Mouse (Mus musculus) thymus, adult 18-20 months (tissue): Measurements from ENCODE around the gene Zfp991.
"Not testable (repeated sequence)": the region's sequence is repeated elsewhere in the genome, so short reads cannot be mapped to it uniquely, and the experiment has no call there.

ENCODE experiments used
- DNase-seq, 2 experiments: peaks; one replicate each; pipeline ENCODE4 v3.0.0; 2022; ENCODE audit warnings: mixed read lengths in 2 of 2

Zfp991 gene

DNA sequence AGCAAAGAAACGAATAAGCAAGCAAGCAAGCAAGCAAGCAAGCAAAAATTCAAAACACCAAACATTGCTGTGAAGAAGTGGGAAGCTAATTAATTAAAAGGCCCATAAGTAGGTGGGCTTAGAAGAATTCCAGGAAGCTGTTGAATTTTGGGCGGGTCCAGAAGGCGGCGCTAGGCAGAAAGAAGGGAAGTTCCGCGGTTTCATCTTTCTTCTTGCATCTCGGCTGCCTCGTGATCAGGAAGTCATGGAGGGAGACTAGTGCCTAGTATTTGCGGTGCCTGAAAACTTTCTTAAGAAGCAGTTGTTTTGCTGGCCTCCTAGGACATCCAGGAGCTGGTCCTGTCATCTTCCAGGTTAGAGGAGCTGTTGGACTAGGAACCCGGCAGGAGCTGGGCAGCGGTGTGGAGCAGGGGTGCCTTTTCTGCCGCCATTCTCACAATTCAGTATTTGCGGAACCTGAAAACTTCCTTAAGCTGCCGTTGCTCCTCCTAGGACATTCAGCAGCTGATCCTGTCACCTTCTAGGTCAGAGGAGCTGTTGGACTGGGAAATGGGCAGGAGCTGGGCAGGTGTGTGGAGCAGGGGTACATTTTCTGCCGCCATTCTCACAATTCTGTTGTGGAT lies at the start of gene Zfp991:
TSS of gene Zfp991 (plus strand) at position 202 of the 623 bp plus-strand sequence.
- not testable (repeated sequence) for DNase-seq

DNA sequence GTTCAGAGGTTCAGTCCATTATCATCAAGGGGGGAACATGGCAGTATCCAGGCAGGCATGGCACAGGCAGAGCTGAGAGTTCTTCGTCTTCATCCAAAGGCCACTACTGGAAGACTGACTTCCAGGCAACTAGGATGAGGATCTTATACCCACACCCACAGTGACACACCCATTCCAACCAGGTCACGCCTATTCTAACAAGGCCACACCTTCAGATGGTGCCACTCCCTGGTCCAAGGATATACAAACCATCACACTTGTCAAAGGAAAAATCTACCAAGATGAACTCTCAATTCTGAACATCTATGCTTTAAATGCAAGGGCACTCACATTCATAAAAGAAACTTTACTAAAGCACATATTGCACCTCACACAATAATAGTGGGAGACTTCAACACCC lies 36.2 kb upstream of the Zfp991 start:
- DNase-seq, result not testable (repeated sequence)

DNA sequence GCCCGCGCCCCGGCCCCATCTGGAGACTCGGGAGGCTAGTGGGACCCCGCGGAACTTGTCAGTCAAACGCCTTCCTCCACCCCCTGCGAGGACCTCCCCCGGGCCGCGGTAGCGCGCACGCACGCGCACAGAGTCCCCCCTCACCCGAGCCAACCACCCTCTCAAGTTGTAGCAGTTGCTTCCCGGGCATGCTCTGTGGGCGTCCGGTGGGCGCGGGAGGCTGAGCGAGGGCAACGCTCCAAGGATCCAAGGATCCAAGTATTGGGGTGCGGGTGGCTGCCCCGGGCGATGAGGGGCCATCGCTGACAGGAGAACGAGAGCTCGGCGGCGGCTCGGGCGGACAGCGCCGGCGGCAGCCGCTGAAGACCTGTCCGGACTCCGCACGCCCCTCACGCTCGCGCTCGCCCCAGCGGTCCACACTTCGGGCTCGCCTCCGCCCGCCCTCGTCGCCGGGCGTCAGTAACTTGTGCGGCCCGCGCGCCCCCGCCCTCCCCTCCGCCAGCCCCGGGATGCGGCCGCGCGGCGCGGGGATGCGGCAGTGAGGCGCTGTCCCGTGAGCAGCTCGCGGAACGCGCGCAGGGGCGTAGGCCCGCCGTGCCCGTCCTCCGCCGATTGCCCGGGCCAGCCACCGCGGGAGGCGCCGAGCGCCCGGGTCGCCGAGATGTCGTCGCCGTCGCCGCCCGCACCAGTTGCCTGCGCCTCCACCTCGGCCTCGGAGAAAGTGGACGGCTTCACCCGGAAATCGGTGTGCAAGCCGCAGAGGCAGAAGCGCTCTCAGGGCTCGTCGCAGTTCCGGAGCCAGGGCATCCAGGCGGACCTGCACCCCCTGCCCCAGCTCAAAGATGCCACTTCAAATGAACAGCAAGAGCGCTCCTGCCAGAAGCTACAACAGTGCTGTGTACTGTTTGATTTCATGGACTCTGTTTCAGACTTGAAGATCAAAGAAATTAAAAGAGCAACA lies 29.9 kb upstream of the Zfp991 start:
- not testable (repeated sequence) for DNase-seq

DNA sequence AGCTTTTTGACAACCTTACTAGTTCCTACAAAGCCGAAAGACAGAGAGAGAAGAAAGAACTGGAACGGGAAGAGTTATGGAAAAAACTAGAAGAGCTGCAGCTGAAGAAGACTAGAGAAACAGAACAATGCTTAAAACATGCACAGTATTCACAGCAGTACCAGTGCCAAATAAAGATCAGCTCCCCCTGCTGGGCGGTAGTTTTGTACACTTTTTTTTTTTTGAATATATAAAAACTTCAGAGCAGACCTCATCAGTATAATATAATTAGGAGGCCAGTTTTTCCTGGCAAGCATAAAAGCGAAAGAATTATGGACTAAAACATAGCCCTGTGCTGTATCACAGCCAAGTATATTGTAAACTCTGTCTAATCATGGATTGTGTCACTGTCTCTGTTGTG lies 28.0 kb upstream of the Zfp991 start:
- DNase-seq, result not testable (repeated sequence)

DNA sequence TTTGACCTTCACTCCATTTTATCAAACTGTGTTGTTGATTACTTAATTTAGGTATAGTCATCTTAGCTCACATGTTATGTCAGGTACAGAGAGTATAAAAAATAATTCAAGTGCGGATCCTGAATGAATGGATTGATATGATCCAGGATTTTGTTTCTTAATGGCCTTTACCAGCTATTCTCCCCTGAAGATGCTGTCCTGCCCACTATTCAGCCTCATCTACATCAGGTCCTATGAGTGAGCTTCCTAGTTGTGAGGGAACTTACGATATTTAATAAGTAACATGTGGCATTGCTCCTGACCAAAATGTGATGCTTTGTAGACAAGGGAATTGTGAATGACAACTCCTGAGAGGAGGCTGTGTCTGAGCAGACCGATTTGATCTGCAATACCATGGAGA lies 14.0 kb upstream of the Zfp991 start:
- DNase-seq, result not testable (repeated sequence)

DNA sequence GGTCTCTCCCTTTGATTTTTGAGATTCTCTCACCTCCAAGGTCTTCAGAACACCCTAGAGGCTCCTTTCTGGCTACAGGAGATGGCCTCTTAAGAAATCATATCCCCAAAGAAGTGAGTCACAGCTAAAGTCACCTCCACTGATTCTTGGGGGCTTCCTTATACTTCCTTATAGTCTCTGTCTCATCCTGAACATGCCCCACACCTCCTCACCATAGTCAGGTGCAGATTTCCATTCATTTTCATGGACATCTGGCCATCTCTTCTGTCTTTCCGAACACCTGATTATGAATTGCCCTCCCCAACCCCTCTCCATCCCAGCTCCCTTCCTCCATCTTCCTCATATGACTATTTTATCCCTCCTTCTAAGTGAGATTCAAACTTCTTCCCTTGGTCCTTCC lies 9.6 kb upstream of the Zfp991 start:
- not testable (repeated sequence) for DNase-seq

DNA sequence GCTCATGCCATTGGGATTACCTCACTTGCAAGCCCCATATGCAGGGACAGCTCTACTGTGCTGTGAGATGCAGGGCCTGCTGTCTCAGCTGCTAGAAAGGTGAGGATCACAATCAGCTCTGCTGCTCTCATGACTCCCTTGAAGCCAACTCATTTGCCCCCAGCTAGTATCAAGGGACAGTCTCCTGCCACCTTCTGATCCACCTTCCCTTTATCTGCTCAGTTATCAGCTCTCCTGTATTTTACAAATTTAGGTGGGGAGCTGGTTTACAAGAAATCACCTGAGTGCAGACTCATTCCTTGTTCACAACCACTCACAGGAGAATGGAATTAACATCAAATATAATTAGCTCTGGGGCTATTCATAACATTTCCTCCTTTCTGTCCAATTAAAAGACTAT lies 8.0 kb upstream of the Zfp991 start:
- DNase-seq, result not testable (repeated sequence)

DNA sequence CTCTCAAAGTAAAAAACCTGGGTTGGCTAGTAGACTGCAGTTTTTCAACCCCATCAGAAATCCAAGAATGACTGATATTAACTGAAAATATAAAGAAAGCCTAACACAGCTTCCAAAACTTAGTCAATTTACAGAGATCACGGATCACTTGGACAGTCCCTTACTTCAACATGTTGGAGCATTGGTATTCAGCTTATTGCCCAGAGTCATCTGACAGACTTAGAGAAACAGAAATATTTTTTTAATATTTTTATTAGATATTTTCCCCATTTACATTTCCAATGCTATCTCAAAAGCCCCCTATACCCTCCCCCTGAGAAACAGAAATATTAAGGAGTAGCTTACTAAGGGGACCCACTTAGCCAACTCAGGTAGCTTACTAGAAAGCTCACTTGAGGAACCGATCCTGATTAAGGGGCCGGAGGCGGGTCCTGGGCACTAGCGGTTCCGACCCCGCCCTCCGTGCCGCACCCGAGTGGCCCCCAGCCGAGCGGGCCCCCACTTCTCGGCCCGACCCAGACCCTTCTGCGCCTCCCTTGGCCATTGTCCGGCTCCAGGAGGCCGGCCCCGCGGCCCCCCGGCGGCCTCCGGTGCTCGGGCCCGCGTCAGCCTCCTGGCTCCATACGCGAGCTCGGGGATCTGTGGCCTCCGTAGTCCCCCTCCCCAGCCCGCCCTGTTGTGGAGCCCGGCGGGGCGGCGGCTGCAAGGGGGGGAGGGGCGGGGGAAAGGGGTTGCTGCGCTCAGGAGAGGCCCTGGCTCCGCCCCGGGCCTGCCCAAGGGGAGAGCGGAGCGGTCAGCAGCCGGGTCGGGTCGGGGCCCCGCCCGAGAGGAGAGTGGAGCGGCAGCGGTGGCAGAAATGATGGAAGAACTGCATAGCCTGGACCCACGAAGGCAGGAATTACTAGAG lies 7.2 kb upstream of the Zfp991 start:
- DNase-seq, result not testable (repeated sequence)

DNA sequence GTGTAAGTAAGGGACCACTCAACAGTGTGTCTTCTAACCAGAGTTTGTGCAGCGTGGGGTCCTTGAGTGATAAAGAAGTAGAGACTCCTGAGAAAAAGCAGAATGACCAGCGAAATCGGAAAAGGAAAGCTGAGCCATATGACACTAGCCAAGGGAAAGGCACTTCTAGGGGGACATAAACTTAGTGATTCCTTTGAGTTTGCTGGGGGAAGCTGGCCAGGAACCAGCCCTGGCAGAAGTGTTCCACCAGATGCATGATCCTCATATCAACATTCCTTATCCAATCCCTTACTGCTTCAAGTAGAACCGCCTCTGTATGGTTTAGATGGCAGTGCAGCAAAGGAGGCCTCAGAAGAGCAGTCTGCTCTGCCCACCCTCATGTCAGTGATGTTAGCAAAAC lies 6.5 kb upstream of the Zfp991 start:
- not testable (repeated sequence) for DNase-seq

DNA sequence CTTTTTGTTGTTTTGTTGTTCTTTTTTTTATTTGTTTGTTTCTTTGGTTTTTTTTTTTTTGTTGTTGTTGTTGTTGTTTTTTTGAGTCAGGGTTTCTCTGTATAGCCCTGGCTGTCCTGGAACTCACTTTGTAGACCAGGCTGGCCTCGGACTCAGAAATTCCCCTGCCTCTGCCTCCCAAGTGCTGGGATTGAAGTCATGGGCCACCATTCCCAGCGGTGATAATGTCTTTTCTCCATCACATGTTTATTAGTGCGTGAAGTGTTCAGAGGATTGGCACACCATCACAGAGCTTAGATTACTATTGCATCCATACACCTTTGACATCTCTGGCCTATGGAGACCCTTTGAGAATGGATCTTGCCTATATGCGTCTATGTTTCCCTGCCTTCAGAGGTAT lies 6.0 kb upstream of the Zfp991 start:
- not testable (repeated sequence) for DNase-seq

DNA sequence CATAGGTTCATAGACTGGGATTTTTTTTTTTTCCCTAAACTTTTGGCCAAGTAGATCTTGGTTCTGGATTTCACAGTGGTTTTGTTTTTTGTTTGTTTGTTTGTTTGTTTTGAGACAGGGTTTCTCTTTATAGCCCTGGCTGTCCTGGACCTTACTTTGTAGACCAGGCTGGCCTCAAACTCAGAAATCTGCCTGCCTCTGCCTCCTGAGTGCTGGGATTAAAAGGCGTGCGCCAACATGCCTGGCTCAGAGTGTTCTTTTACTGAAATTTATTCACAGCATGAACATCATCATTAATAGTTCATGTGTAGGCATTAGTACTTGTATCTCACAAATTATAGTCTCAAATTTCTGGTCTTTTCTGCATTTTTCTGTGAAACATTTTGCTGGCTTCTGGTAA lies 5.4 kb upstream of the Zfp991 start:
- not testable (repeated sequence) for DNase-seq

DNA sequence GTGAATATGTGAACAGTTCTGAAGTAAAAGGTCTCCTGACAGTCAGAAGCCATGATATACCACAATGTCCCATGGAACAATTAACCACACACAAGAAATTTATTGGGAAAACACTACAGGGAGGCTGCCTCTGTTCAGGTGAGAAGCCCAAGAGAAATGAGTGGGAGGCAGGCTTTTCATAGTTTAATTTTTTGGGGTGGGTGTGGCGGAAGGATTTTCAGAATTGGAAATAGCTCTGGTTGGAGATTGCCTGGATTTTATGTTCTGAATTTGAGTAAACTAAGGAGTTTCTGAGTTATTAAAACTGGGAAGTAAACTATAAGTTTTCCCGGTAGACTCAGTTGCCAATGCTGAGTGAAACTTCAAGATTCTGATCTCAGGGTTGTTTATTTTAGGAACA lies 4.7 kb upstream of the Zfp991 start:
- DNase-seq, result not testable (repeated sequence)

DNA sequence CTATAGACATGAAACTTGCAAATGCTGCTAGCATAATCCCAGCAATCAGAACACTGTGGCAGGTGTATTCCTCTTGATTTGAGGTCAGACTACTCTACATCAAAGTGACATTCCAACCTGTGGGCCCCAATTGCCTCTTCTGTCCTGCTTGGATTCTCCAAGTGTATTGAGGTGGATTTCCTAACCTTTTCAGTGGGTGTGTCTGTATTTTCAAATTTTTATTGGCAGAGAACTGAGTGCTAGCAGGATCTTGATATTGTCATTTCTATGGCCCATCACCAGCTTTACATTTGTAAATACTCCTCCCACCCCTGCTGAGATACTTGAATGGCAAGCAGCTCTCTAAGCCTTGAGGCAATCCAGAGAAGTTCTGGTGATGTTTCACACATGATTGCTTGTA lies 3.7 kb upstream of the Zfp991 start:
- not testable (repeated sequence) for DNase-seq

DNA sequence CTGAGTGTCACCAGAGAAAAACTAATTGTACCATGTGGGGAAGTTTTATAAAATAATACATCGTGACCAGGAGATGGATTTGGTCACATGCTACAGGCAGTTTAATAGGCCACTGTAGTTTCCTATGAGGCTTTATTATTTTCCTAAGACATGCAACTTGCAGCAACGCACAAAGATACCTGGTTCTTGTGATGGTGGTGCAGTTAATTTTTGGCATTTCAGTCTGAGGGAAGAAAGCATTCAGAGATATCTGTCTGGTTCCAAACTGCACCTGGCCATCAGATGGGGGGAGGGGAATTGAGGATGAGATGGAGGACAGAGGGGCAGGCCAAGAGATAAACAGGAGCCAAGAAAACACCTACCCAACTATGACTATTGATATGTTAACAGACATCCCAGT lies 1.8 kb downstream of the Zfp991 start:
- DNase-seq, result not testable (repeated sequence)

DNA sequence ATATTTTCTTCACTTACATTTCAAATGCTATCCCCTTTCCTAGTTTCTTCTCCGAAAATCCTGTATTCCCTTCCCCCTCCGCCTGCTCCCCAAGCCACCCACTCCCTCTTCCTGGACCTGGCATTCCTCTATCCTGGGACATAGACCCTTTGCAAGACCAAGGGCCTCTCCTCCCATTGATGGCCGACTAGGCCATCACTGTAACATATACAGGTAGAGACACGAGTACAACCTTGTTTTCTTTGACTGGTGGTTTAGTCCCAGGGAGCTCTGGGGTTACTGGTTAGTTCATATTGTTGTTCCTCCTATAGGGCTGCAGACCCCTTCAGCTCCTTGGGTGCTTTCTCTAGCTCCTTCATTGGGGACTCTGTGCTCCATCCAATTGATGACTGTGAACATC lies 9.9 kb downstream of the Zfp991 start:
- not testable (repeated sequence) for DNase-seq

DNA sequence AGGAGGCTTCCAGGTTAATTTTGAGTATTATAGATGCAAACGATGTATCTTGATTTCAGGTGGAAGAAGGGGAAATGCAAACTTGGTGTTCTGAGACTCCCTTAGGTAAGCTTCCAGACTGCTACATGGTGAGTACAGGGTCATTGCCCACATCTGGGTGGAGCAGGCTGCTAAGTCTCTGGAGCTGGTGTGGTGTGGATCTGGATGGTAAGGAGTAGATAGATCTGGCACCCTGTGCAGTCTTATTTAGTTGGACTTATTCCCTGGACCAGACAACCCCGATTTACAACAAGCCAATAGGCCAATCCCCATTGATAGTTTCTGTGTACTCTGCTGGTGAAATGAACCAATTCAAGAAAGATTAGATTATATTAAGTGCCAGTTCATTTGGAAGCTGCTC lies 33.4 kb downstream of the Zfp991 start:
- not testable (repeated sequence) for DNase-seq

DNA sequence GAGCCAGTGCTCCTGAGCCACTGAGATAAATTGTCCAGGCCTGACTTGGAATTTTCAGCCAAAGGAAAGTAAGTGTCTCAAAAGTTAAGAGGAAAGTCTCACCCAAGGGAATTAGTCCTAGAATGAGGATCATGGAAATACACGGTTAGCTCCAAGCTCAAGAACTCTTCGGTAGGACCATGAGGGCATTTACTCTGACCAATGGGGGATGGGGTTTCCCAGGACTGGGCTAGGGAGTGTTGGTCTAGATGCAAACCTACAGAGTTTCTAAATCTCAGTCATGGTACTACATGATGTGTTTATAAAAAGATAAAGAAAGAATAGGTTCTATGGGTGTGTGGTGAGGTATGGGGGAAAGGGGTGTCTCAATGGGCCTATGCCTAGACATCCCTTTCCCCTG lies 38.7 kb downstream of the Zfp991 start:
- DNase-seq, result not testable (repeated sequence)

DNA sequence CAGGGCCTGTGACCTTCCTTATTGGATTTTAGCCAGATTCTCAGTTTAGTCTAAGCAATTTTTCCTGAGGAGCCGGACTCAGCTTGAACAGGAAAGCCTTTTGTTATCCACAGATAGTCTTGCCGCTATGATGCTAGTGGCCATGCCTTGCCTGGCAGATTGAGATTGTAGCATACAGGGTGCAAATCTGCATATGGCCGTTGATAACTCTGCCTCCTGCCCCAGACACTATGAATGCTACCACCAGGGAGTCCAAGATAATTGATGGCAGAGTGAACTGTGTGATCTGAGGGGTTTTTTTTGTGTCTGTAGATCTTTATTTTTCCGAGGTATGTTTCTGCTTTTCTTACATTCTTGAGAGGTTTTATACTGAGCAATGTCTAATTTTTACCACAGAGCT lies 39.7 kb downstream of the Zfp991 start:
- not testable (repeated sequence) for DNase-seq

DNA sequence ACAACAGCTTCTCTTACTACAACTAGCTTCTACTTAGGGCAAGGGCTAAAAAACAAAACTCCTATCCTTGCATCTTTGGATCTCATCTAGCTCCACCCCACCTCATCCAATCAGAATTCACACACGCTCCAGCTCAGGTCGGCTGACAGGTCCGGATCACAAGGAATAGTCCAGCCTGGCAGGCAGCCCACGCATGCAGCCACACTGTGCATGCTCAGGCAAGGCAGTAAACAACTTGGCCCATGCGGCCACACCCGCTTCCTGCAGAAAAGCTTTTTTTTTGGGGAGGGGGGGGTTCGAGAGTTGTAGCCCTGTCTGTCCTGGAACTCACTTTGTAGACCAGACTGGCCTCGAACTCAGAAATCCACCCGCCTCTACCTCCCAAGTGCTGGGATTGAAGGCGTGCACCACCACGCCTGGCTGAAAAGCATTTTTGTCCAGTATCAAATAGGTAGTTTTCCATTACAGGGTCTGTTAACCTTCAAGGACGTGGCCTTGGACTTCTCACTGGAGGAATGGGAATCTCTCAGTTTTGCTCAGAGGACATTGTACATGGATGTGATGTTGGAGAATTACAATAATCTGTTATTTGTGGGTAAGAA lies 44.5 kb downstream of the Zfp991 start:
- not testable (repeated sequence) for DNase-seq

DNA sequence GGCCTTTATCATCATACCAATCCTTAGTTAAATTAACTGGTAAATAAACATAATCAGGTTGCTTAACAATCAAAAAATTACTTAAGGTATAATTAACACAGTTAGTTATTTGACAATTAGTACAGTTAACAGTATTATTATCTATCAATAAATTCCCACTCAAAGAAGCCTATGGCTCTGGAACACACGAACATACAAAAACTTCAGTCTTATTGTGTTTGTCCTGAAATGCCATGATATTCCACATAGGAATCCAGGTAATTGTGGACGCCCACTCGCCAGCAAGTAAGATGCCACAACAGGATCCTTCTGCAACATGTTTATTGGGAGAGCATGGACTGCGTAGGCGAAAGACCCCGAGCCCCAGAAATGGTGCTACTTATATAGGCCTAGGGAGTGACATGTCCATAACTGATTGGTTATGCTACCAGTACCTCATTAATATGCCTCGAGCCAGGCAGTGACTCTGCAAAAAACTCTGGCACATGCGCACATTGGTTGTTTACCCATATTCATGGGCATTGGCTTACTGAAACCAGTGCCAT lies 49.4 kb downstream of the Zfp991 start:
- not testable (repeated sequence) for DNase-seq

DNA sequence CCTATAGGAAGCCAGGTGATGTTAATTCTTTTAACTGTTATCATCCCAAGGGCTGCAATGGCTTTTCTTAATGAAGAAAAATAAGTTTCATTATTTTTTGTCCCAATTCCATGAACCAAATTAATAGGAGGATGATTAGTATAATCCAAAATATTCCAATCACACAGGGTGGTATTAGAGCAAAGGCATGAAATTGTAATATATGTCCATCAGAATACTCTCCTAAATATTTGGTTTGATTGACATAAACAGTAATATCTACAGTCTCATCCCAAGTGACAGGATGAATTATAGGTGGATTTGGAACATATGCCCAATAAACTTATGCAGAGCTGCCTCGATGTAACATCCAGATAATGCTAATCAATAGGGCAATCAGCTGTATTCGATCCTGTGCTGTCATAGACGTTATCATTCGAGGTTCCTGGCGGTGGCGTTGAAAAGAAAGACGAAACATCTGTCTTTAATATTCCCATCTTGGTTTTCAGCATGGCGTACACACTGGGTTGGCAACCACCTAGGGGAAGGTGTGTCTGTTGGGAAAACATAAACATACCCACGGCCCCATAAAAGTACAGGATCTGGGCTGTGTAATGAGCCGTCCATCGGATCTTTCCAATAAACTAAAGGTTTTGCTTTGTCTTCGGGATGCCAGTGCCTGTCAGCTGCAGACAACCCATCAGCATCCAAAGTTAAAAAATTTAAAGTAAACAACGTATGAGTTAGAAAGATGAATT lies 50.3 kb downstream of the Zfp991 start:
- not testable (repeated sequence) for DNase-seq
